Mouse (Mus musculus): ENCODE measurements at regions not wholly inside any gene's neighbourhood (a gene's known extent, or its start where the extent isn't known, plus 50 kb on each side); places are given as distances from the start of the nearest gene placed in this dataset.

DNA sequence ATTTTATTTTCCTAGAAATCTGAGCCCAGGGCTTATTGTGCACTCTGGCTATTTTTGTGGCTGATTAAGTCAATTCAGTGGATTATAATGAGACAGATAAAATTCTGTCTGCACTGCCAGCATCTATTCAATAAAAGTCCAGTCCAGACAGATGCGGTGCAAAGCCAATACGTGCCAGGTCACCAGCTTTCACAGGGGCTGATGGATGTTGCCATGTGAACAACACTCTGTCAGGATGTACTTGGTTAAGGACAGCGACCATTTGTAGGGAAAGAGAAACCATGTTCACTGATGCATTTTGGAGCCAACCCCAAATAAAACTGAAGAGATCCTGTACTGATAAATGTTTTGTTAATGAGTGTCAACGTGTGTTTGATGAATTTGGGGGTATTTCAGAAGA, 285.0 kb upstream of the Gnpda2 start:
- DNase-seq = no peak

DNA sequence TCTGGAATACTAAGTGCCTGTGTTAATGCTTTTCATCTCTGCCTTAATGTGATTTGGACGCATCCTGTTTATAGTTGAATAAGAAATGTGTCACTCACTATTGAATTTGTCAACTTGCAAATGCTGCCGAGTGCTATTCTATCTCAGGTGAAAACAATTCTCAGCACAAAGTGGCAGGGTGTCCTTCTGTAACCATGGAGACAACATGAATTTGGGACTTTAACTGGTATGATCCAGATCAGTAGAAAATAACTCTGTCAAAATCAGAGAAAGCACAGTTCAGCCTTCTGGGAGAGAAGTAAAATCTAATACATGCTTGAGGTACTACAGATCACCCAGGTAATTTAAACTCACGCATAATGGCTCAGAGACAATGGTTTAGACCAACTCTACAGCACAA, 270.9 kb upstream of the Gnpda2 start:
- DNase-seq = no peak

DNA sequence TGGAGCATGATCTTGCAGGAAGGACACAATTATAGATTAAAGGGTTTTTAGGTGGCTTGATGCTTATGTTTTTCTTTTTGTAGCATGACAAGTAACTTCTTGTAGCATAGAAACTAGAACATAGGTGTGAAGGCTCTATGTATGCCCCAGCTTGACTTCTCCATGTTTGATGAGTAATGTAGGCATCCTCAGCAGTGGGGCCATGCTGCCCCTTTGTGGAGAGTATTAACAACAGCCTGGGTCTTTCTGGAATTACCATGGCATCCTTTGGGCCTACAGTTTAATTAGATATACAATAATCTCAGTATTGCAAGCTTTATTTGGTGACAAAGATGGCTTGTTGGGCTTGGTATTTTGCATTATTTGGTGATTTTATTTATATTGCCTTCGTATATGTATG, 252.7 kb upstream of the Gnpda2 start:
- DNase-seq = peak; percentile 9

DNA sequence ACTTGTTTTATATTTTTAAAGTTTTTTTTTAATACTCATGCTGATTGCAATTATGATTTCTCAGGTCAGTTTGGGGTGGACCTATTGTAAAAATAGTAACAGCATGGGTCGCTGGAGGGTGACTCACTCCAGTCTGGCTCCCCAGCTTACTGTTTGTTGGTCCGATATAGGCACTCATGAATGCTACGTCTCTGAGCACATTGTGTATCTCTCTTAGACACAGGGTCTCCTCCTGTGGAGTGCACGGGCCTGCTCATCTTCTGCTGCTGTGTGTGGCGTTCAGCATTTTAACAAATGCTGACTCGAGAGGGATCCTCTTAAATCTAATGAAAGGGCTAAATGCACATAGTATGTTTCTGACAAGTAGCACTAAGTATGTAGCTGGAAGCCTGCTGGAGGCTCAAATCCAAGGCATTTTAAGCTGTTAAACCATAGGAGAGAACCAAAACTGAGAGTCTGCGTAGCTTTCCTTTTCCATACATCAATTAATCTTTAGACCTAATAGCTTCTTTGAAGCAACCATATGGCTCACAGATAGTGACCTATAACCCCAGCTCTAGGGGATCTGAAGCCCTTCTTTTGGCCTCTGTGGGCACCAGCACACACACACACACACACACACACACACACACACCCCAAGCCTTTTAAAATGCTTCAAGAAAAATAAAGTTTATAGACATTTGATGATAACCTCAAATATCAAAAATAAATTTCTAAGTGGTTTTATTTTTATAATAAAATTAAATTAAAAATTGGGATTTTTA, 246.0 kb upstream of the Gnpda2 start:
- no peak for DNase-seq

DNA sequence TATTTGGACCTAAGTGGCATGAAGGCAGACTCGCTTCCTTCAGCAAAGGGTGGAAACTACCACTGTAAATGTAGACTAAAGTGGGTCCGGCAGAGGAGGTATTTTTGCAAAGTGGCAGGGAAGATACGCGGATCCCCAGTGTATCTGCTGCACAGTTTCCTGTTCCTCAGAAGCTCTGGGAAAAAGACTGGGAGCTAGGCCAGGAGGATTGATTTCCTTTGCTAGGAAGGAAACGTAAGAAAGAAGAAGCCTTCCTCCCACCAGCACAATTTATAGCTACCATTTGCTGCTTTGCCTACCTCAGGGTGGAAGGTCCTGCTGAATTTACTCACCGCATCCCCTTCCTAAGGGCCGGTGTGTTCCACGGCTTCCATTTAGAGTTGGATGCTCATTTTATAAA, 244.2 kb upstream of the Gnpda2 start:
- no peak for DNase-seq

DNA sequence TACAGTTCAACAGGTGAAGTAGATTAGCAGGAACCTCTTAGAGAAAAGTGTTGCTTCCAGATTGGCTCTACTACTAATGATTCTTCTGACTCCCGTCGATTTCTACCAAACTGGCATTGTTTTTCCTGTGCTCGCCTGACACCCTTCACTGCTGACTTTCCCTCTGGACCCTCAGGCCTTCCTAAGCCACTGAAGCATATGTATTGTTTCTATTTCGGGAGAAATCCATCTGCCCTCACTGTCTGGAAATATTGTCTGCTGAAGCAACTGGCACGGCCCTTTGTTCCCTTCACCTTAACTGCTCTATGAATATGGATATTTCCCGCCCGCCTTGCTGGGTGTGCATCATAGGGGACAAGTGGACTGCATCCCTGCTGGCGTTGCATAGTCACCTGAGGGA, 243.0 kb upstream of the Gnpda2 start:
- DNase-seq = no peak

DNA sequence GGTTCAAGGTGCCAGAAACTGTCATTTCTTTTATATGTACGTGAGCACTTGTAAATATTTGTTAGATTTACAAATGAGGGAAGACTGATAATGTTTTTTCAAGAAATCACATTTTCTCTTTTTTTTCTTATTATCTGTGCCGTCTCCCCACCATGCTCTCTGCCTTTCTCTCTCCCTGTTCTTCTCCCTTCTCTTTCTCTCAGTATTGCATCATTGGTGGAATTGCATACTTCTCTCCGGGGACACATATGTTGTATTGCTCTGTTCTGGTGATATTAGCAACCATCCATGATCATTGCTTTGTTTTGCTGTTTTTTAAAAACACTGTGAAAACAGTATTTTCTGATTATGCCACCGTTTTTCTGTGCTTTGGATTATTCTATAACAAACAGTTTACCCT, 225.6 kb upstream of the Gnpda2 start:
- no peak for DNase-seq

DNA sequence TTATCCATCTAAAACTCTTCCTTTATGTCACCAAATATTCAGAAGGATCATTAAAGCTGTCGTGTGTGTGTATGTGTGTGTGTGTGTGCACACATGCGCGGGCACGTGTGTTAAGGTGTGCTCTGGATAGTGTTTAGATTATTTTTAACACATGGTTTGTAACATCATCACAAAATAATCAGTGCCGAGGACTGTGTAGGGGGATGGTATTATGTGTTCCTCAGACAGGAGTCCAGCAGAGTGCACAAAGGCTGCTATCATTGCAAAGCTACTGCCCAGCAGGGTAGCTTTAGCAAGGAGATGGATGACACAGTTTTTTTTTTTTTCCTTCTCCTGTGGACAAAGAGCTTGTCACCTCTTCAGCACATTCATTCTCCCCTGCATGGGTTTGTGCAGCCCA, 224.9 kb upstream of the Gnpda2 start:
- DNase-seq = no peak

DNA sequence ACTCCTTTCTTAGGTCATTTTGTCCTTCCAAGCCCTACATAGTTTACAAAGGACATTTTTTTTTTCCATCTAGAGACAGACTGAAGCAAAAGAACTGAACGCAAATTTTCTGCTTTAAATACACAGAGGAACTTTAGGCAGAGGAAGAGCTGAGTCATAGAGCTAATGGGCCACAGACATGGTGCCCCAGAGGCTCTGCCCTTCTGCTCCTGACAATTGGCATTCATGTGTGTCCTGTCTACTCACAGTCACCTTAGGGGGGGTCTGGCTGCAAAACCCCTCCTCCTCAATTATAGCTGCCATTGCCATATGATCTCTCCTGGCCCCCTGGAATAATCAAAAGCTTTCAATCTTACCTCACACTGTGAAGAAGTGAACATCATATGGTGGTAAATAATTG, 223.2 kb upstream of the Gnpda2 start:
- no peak for DNase-seq

DNA sequence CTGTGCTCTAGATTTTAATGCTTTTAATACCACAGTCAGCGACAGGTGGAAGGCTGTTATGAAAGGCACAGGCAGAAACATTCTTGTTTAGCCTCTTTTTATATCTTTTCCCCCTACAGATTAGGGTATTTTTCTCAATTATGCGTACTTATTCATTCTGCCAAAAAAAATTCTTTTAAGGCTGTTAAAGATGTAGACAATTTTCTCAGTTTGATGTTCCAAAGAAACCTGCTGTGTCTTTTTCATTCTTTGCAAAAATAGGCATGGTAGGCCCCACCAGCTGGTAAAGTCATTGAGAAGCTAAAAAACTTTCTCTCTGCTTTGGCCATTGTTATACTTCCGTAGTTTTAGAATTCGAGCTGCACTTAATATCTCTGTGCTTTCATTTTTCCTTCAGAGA, 210.5 kb upstream of the Gnpda2 start:
- no peak for DNase-seq

DNA sequence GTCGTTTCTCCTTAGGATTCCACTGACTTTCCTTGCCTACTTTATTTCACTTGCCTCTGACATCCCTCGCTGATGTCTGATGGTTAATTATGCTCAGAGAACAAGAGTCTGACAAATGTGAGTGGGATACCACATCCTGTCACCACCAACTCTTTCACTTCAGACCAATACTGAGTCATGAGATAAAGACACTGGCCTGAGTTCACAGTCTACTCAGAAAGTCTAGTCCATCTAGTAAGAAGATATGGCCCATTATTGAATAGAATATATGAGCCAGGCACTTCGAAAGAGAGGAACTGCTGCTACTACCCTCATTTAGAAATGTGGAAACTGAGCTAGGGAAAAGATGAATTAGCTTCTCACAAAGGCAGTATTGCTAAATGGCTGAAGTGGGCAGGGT, 210.0 kb upstream of the Gnpda2 start:
- no peak for DNase-seq

DNA sequence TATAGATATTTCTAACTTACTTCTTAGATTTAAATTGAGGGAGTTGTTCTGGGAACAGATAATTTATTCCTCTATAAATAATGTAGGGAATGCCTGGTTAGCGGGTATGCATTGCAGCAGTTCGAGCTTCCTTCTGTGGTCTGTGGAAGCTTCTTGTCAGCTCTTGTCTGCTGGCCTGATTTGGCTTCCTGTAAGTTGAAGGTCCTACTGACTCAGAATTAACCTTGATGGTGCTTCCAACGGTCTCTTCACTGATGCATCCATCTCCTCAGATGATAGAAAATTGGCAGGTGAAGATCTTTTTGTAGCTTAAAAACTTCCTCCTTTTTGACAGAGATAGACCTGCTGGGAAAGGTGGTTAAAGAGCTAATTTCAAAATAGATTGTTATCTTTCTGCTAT, 203.2 kb upstream of the Gnpda2 start:
- peak; percentile 27 for DNase-seq

DNA sequence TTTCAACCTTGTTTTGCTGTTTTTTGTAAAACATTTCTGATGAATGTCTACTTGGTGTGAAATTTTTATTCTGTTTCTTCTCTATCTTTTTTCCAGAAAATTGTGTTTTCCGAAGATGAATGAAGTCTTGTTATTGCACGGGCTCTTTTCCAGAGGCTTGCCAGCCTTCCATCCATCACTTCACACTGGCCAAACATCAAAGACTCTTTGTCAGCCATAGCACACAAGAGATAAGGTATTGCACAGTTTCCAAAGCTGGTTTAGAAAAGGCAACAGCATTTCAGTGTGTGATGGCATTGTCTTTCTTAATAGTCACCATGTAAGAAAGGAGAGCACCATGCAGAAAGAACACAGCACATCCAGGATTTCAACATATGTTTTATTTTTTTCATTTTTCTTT, 202.5 kb upstream of the Gnpda2 start:
- peak; percentile 54 for DNase-seq

DNA sequence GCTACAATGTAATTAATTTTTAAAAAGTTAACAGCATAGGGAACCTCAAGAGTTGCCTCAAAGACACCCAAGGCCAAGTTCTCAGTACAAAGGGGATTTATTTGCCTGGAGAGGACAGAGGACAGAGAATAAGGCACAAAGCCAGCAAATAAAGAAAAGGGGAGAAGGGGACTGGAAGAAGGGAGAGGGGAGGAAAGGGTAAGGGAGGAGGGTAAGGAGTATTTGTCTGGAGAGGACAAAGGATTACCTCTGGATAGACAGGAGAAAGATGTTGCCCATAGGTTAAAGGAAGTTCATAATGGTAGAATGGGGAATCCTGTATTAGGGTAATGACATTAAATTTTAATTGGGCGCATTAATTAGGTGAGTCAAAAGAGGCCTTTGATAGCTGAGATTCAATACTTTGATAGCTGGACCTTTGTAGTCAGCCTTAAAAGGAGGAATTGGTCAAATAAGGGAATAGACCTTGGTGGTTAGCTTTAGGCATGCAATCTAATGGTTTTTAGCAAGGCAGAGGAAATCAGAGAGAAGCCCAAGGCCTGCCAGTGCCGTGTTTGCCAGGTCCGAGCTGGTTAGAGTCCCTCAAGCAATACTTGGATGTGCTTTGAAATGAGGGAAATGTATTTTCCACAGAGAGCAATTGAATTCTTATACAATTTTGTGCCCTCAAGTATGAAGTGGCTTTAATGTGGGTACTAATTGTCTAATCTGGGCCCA, 164.8 kb upstream of the Gnpda2 start:
- peak; percentile 43 for DNase-seq

DNA sequence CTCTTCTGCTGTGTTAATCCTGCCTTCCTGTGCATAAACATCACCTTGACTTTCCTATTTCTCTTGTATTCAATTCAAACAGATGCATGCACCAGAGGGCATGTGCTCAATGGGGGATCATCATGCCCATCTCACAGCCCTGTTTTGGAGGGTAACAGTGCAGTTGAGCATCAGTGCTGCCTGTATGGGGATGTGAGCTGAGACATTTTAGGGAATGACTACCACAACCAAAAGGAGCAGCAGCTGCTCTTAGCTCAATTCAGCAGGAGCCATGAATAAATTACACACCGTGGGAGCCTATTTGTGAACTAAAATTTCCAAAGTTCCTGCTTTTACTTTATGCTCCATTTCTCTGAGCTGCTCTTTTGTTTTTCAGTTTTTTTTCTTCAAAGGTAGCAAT, 164.2 kb upstream of the Gnpda2 start:
- no peak for DNase-seq

DNA sequence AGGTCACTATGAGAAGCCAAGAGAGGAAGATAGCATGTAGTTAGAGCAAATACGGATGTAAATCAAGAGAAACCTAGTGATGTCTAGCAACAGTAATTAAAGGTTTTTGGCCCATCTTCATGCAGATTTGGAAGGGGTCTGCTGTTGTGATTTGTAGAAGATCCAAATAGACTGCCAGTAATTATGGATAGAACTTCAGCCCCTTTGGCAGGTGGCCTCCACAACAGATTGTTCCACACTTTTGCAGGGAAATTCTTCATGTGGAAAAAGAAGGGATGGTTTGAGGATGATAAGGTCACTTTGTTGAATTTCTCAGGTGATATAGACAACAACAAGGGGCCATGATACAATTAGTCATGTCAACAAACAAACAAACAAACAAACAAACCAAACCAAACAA, 148.4 kb upstream of the Gnpda2 start:
- no peak for DNase-seq

DNA sequence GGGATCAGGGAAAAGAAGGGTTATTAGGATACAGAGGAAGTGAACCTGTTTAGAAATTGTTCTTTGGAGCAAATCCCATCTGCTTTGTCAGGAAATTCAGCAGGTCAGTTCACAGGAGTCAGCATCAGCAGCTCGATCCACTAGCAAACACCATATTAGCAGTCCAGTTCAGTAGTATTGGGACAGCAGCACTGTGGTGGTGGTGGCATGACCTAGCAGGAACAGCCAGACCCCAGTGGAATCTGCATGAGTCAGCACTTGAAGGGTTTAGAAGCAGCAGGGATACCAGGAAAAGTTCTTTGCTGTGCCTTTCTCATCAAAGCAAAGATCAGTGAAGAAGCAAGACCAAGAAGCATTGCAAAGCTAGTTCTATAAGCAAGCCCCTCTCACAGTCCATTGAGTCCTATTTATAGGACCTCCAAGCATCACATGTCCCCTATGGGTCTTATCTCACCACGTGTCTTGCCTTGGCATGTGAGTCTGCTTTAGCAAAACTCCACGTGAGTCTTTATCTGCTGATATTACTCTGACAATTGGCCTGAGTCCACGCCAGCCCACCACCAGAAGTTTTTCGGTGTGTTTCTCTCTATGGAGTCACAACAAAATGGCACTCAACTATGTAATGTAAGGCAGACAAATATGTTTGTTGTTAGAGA, 129.3 kb upstream of the Gnpda2 start:
- DNase-seq = no peak

DNA sequence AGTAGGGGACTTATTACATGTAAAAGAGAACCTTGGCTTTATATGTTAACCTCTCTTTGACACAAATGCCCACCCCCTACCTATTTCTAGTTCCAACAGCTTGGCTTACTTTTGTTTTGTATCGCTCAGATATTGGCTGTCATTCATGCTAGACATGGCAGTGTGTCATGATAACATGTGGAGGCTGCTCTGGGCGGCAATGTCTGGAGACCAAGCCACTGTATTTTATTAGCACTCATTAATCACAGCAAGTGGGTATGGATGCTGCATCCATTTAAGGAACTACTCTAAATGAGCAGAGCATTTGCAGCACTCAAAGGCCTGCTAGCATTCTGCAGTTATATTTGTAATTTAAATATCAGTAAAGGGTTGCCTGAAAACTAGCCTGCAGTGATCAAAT, 123.9 kb upstream of the Gnpda2 start:
- DNase-seq = no peak

DNA sequence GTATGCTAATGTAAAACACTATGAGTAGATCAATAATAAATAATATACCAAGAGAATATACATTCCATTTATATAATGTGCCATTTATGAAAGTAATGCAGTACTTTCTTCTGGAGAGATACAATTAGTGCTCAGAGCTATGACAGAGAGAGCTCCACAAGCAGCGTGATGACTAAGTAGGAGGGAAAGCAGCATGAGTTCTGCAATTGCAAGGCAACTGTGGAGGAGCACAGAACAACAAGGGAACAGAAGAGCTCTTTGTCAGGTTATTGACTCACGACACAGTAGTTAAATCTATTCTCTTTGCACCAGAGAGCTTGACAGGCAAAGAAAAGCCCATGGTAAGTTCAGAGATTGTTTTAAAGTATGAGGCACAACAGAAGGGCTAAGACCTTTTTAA, 115.0 kb upstream of the Gnpda2 start:
- no peak for DNase-seq

DNA sequence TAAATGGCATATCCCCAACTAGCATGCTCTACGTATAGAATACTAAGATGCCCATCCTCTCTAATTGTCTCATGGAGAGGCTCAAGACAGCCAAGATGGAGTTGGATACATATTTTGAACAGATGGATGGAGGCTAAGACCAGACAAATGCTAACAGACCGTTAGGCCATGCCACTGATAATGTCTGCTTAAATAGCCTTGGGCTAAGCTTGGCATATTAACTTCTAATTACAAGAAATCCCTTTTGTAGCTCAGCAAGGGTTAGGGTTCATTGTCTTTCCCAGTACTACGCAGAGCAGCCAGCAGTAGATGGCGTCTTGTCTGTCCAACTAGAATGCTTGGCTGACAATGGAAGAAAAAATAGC, 113.0 kb upstream of the Gnpda2 start:
- DNase-seq = no peak

DNA sequence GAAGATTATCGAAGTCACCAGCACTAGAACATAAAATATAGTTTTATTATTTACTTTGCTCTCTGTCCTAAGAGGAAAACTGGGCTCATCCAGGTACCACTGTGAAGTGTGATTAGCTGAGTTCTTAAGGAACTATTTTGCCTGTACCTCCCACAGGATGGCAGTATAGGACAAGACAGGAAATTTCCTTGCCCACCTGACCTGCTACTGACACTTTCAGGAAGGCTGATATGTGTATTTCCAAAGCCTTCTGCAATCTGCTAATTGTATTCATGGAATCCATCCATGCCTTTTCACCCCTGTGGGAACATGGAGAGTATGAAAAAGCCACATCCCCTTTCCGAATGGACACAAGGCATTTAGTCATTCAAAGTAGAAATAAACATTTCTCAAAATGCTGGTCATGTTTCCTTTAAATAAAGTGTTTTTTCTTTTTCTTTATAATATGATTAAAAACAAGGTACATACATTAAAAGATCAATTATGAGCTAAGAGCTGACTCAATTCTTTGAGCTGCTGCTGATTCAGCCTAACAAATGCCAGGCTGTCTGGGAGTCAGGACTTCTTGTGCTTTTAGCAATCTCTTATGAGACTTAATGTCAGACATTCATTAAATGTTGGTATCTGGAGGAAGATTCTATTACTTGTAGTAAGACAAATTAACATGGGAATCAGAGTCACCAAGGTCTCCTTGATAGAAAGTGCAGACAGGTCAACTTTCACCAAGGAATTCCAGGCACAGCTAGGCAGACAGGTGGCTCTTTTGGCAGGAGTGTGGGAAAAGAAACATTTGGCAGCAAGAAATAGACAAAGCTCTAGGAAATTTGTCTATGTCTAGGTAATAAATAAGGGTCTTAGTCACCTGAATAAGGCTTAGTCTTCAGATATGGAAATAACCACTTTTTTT, 112.4 kb upstream of the Gnpda2 start:
- DNase-seq = peak; percentile 33

DNA sequence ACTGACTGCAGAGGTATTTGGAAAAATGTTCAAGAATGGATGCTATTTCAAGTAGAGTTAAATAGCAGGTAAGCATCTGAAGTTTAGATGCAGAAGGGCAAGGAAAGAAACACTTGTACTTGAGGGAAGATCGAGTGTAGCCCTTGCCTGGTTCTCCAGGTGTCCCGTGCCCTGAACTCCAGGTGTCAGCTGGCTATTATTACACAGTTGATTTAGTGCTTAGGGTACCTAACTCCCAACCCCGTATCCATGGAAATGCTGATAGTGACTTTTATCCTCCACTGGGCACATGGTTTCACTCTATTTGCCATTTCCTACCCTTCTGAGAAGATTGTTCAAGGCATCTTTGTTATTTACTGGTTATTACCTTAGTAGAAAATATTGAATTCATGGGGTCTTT, 86.6 kb upstream of the Gnpda2 start:
- DNase-seq = no peak

DNA sequence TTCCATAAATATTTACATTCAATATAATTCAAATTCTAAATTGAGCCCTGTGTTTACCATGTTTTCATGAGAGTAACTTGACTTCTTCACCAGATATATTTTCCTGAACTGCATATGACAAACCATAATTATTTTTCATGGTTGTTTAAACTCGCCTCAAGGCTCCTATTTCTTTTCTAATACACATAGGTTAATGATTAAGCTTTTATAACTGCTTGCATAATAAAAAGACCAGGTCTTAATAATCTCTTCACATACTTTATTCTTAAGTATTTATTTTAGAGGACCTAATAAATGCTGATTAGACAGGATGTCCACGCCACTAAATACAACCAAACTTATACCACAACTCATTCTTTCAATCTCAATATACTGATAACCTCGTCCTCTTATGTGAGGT, 86.1 kb upstream of the Gnpda2 start:
- DNase-seq = no peak
